Mouse (Mus musculus): ENCODE data around the gene Ptpa.

DNA sequence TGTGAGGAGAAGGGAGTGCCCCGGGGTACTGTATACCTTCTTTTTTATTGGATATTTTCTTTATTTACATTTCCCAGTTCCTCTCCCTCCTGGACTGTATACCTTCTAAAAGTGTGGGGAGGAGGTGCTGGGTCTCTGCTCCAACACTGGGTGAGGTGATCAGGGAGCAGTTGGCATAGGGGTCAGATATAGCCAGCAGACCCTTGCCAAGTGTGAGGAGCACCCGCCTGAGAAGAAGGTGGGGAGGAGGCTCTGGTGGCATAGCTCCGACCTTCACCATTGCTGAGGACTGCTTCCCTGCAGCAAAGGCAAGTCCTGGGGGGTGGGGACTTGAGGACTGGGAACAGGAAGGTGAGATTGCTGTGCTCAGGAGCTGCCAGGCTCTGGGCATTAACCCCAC lies 35.7 kb downstream of the Ptpa start:
- no peak for TF ChIP-seq CTCF (IDR thresholded peaks at IDR 0.05)
- TF ChIP-seq EP300 (IDR thresholded peaks at IDR 0.05), result no peak

Measured in lung, postnatal 0 days (tissue).